Mouse (Mus musculus): ENCODE measurements around the gene Morc1. TPM values are rescaled to one million over a fixed set of nuclear protein-coding genes. Genes with fewer than 3 reads are reported as not detected.

The Morc1 gene
- polyA plus RNA-seq, 1 experiment from 2014 or later, result 0.10 TPM

DNA sequence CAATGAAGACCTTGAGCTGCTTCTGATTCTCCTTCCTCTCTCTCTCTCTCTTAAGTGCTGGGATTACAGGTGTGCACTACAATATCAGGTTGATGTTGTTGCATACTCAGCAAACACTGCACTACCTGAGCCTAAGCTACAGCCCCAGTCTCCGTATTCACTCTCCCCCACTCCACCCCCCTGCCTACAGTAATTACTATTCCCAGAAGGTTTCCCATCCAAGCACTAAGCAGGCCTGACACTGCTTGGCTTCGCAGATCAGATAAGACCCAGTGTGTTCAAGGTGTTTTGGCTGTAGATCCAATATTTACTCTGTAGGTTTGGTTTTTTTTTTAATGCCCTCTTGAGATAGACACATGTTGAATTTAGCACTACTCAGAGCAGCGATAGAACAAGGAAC is 20.9 kb upstream of the Morc1 start:
- 35% methylated on average over 3 of the region's 3 CpGs for whole genome bisulfite sequencing
- H3K27ac ChIP-seq (ENCODE audit: low read length), result no peak overlapping the region; the same call in 1 of the 2 replicates
- no peaks in the 10 kb centered on the region for H3K27me3 ChIP-seq (replicated peaks; ENCODE audit: control insufficient read depth, insufficient read depth, low read length)
- H3K36me3 ChIP-seq (ENCODE audit: control insufficient read depth, insufficient read depth, low read length), result no peaks in the 10 kb centered on the region
- peak; percentile 58 for ATAC-seq
- H3K4me2 ChIP-seq (ENCODE audit: low read depth, low read length), result no peak overlapping the region
- peaks cover 10% of the 10 kb centered on the region for H3K4me1 ChIP-seq (ENCODE audit: control insufficient read depth, insufficient read depth, low read length)
- H3K4me3 ChIP-seq (ENCODE audit: low read length), result no peak overlapping the region
- 0 out of 2 replicates have a peak overlapping the region, but pooled peaks have one; percentile 38 for H3K9ac ChIP-seq (ENCODE audit: low read depth, low read length)
- no peaks in the 10 kb centered on the region for H3K9me3 ChIP-seq (ENCODE audit: control insufficient read depth, low read length)

GRCm38 (mm10) chr16:48412246-48412645 is 18.8 kb upstream of the Morc1 start, which contains the start of gene Gm5485:
TSS of gene Gm5485 (minus strand) at chr16:48412416.
- Histone ChIP-seq H3K4me2 (ENCODE audit: low read depth, low read length) (no peak within 1 kb of the TSS), H3K27me3 (replicated peaks; ENCODE audit: control insufficient read depth, insufficient read depth, low read length) (no peaks in the 10 kb centered on the region), H3K27ac (ENCODE audit: low read length) (no peak within 1 kb of the TSS), H3K4me1 (ENCODE audit: control insufficient read depth, insufficient read depth, low read length) (peaks cover 10% of the 10 kb centered on the region), H3K36me3 (ENCODE audit: control insufficient read depth, insufficient read depth, low read length) (no peaks in the 10 kb centered on the region), H3K9me3 (ENCODE audit: control insufficient read depth, low read length) (no peaks in the 10 kb centered on the region), H3K4me3 (ENCODE audit: low read length) (no peak within 1 kb of the TSS), H3K9ac (ENCODE audit: low read depth, low read length) (no peak within 1 kb of the TSS)
- peak; percentile 92 for ATAC-seq
- 54% methylated on average over 1 of the region's 1 CpGs for WGBS

GRCm38 (mm10) chr16:48418557-48418956 is 12.5 kb upstream of the Morc1 start:
- Histone ChIP-seq H3K4me1 (ENCODE audit: control insufficient read depth, insufficient read depth, low read length) (no peaks in the 10 kb centered on the region), H3K4me3 (ENCODE audit: low read length) (no peak overlapping the region), H3K9ac (ENCODE audit: low read depth, low read length) (no peak overlapping the region), H3K27me3 (replicated peaks; ENCODE audit: control insufficient read depth, insufficient read depth, low read length) (no peaks in the 10 kb centered on the region), H3K36me3 (ENCODE audit: control insufficient read depth, insufficient read depth, low read length) (no peaks in the 10 kb centered on the region), H3K4me2 (ENCODE audit: low read depth, low read length) (no peak overlapping the region), H3K9me3 (ENCODE audit: control insufficient read depth, low read length) (no peaks in the 10 kb centered on the region), H3K27ac (ENCODE audit: low read length) (no peak overlapping the region)
- ATAC-seq, result no peak
- WGBS, result 42% methylated on average over 3 of the region's 3 CpGs

GRCm38 (mm10) chr16:48419035-48419434 is 12.0 kb upstream of the Morc1 start:
- no peak overlapping the region for H3K9ac ChIP-seq (ENCODE audit: low read depth, low read length)
- ATAC-seq, result no peak
- H3K9me3 ChIP-seq (ENCODE audit: control insufficient read depth, low read length), result no peaks in the 10 kb centered on the region
- no peak overlapping the region for H3K4me2 ChIP-seq (ENCODE audit: low read depth, low read length)
- H3K4me3 ChIP-seq (ENCODE audit: low read length), result no peak overlapping the region
- H3K27ac ChIP-seq (ENCODE audit: low read length), result no peak overlapping the region
- WGBS, result 36% methylated on average over 2 of the region's 2 CpGs
- H3K27me3 ChIP-seq (replicated peaks; ENCODE audit: control insufficient read depth, insufficient read depth, low read length), result no peaks in the 10 kb centered on the region
- H3K36me3 ChIP-seq (ENCODE audit: control insufficient read depth, insufficient read depth, low read length), result no peaks in the 10 kb centered on the region
- H3K4me1 ChIP-seq (ENCODE audit: control insufficient read depth, insufficient read depth, low read length), result no peaks in the 10 kb centered on the region

GRCm38 (mm10) chr16:48422501-48422900 is 8.5 kb upstream of the Morc1 start:
- peak; percentile 84 for ATAC-seq
- no peaks in the 10 kb centered on the region for H3K4me1 ChIP-seq (ENCODE audit: control insufficient read depth, insufficient read depth, low read length)
- peak overlapping the region; percentile 57 for H3K27ac ChIP-seq (ENCODE audit: low read length)
- WGBS, result 31% methylated on average over 2 of the region's 2 CpGs
- H3K27me3 ChIP-seq (replicated peaks; ENCODE audit: control insufficient read depth, insufficient read depth, low read length), result no peaks in the 10 kb centered on the region
- no peaks in the 10 kb centered on the region for H3K36me3 ChIP-seq (ENCODE audit: control insufficient read depth, insufficient read depth, low read length)
- H3K4me2 ChIP-seq (ENCODE audit: low read depth, low read length), result no peak overlapping the region
- no peak overlapping the region for H3K9ac ChIP-seq (ENCODE audit: low read depth, low read length)
- no peak overlapping the region for H3K4me3 ChIP-seq (ENCODE audit: low read length)
- H3K9me3 ChIP-seq (ENCODE audit: control insufficient read depth, low read length), result no peaks in the 10 kb centered on the region

DNA sequence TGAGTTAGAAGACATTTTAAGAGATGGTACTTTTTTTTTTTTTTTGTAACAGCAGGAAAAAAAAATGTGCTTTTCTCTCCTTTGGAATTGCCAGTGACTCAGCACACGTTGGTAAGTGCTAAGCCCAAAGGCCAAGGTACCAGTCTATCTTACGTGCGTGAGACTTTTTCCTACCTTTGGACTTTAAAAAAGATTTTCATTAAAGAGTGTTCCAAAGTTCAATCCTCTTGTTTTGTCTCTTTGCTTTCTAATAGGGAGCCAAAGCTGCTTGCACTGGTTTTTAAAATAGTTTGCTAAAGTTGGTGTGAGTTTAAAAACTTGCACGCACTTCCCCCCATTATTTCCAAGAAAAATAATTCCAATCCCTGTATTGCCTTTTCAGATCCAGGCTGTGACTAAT is 7.0 kb upstream of the Morc1 start:
- Histone ChIP-seq H3K4me3 (ENCODE audit: low read length) (no peak overlapping the region), H3K9ac (ENCODE audit: low read depth, low read length) (no peak overlapping the region), H3K4me2 (ENCODE audit: low read depth, low read length) (no peak overlapping the region), H3K27ac (ENCODE audit: low read length) (no peak overlapping the region), H3K27me3 (replicated peaks; ENCODE audit: control insufficient read depth, insufficient read depth, low read length) (no peaks in the 10 kb centered on the region), H3K4me1 (ENCODE audit: control insufficient read depth, insufficient read depth, low read length) (no peaks in the 10 kb centered on the region), H3K9me3 (ENCODE audit: control insufficient read depth, low read length) (no peaks in the 10 kb centered on the region), H3K36me3 (ENCODE audit: control insufficient read depth, insufficient read depth, low read length) (no peaks in the 10 kb centered on the region)
- ATAC-seq, result peak; percentile 81
- WGBS, result 76% methylated on average over 4 of the region's 4 CpGs

DNA sequence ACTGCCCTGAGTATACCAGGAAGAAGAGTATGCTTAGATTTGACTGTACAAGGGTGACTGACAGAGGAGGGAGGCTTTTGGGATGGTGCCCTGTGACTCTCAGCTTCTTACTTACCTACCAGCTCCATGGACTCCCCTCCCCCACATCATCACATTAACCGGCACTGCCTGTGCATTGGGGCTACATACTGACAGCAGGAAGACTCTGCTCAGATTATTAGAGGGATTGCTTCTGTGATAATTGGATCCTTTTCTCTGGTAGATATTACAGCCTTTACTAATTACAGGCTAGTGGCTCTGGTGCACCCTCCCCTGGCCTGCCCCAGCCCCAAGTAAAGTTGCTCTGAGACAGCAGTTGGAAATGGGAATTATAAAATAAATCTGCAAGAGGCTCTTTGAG is 1.6 kb upstream of the Morc1 start:
- Histone ChIP-seq H3K27me3 (replicated peaks; ENCODE audit: control insufficient read depth, insufficient read depth, low read length) (no peaks in the 10 kb centered on the region), H3K27ac (ENCODE audit: low read length) (no peak overlapping the region), H3K4me2 (ENCODE audit: low read depth, low read length) (no peak overlapping the region), H3K9ac (ENCODE audit: low read depth, low read length) (no peak overlapping the region), H3K4me3 (ENCODE audit: low read length) (no peak overlapping the region), H3K36me3 (ENCODE audit: control insufficient read depth, insufficient read depth, low read length) (no peaks in the 10 kb centered on the region), H3K9me3 (ENCODE audit: control insufficient read depth, low read length) (no peaks in the 10 kb centered on the region), H3K4me1 (ENCODE audit: control insufficient read depth, insufficient read depth, low read length) (no peaks in the 10 kb centered on the region)
- ATAC-seq, result no peak
- WGBS, result 69% methylated on average over 1 of the region's 1 CpGs

GRCm38 (mm10) chr16:48435454-48435853 is 4.4 kb downstream of the Morc1 start:
- Histone ChIP-seq H3K4me2 (ENCODE audit: low read depth, low read length) (no peak overlapping the region), H3K9me3 (ENCODE audit: control insufficient read depth, low read length) (no peaks in the 10 kb centered on the region), H3K27me3 (replicated peaks; ENCODE audit: control insufficient read depth, insufficient read depth, low read length) (no peaks in the 10 kb centered on the region), H3K4me1 (ENCODE audit: control insufficient read depth, insufficient read depth, low read length) (no peaks in the 10 kb centered on the region), H3K4me3 (ENCODE audit: low read length) (no peak overlapping the region), H3K27ac (ENCODE audit: low read length) (no peak overlapping the region), H3K36me3 (ENCODE audit: control insufficient read depth, insufficient read depth, low read length) (no peaks in the 10 kb centered on the region), H3K9ac (ENCODE audit: low read depth, low read length) (no peak overlapping the region)
- WGBS, result 14% methylated on average over 1 of the region's 1 CpGs
- no peak for ATAC-seq

GRCm38 (mm10) chr16:48437476-48437875 is 6.4 kb downstream of the Morc1 start:
- H3K4me2 ChIP-seq (ENCODE audit: low read depth, low read length), result no peak overlapping the region
- no peak for ATAC-seq
- no peaks in the 10 kb centered on the region for H3K9me3 ChIP-seq (ENCODE audit: control insufficient read depth, low read length)
- no peaks in the 10 kb centered on the region for H3K27me3 ChIP-seq (replicated peaks; ENCODE audit: control insufficient read depth, insufficient read depth, low read length)
- no peaks in the 10 kb centered on the region for H3K4me1 ChIP-seq (ENCODE audit: control insufficient read depth, insufficient read depth, low read length)
- H3K4me3 ChIP-seq (ENCODE audit: low read length), result no peak overlapping the region
- no peak overlapping the region for H3K9ac ChIP-seq (ENCODE audit: low read depth, low read length)
- no peak overlapping the region for H3K27ac ChIP-seq (ENCODE audit: low read length)
- H3K36me3 ChIP-seq (ENCODE audit: control insufficient read depth, insufficient read depth, low read length), result no peaks in the 10 kb centered on the region

DNA sequence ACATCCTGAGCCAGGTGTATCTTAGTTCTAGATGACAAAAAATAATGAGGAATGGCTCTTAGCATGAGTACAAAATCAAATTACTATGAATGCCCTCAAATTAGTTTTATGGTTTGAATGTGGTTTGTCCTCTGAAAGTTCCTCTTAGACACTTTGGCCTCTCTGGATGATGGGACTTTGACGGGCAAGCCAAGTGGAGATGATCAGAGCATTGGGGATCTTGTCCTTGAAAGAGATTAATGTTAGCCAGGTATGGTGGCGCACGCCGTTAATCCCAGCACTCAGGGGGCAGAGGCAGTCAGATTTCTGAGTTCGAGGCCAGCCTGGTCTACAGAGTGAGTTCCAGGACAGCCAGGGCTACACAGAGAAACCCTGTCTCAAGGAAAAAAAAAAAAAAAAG is 13.6 kb downstream of the Morc1 start:
- no peaks in the 10 kb centered on the region for H3K9me3 ChIP-seq (ENCODE audit: control insufficient read depth, low read length)
- H3K36me3 ChIP-seq (ENCODE audit: control insufficient read depth, insufficient read depth, low read length), result no peaks in the 10 kb centered on the region
- H3K4me2 ChIP-seq (ENCODE audit: low read depth, low read length), result no peak overlapping the region
- no peak overlapping the region for H3K9ac ChIP-seq (ENCODE audit: low read depth, low read length)
- H3K4me1 ChIP-seq (ENCODE audit: control insufficient read depth, insufficient read depth, low read length), result no peaks in the 10 kb centered on the region
- no peak for ATAC-seq
- H3K4me3 ChIP-seq (ENCODE audit: low read length), result no peak overlapping the region
- 91% methylated on average over 5 of the region's 5 CpGs for WGBS
- no peak overlapping the region for H3K27ac ChIP-seq (ENCODE audit: low read length)
- H3K27me3 ChIP-seq (replicated peaks; ENCODE audit: control insufficient read depth, insufficient read depth, low read length), result no peaks in the 10 kb centered on the region

Measured in intestine, embryonic 16.5 days (tissue).